Mouse (Mus musculus): Measurements from ENCODE around the gene Mzf1.

- TF ChIP-seq POLR2A (IDR thresholded peaks at IDR 0.05; ENCODE audit: extremely low read depth, insufficient read depth, low read length) (no peak), CTCF (IDR thresholded peaks at IDR 0.05; ENCODE audit: extremely low read depth, insufficient read depth, low read length) (no peak)
Observed at GRCm38 (mm10) chr7:13043120-13043444, 11.5 kb downstream of the Mzf1 start.
